Mouse (Mus musculus) brain, embryonic 14.5 days (tissue): ENCODE results near the gene Ccer2.

Experiments used
- CTCF ChIP-seq: fragments of 200-500 bp; IDR thresholded peaks from 2 replicates; pipeline ENCODE4 v1.5.1; 2012; ENCODE audit warnings: inconsistent platforms, mild to moderate bottlenecking, moderate library complexity, borderline replicate concordance; ENCODE audit not compliant: insufficient read depth, insufficient read length; ENCODE audit errors: extremely low read depth
- POLR2A ChIP-seq: fragments of 200-500 bp; IDR thresholded peaks from 2 replicates; pipeline ENCODE4 v1.6.1; 2012; ENCODE audit warnings: mild to moderate bottlenecking, inconsistent platforms, borderline replicate concordance; ENCODE audit not compliant: poor library complexity, insufficient read depth, insufficient read length, severe bottlenecking; ENCODE audit errors: extremely low read depth

DNA sequence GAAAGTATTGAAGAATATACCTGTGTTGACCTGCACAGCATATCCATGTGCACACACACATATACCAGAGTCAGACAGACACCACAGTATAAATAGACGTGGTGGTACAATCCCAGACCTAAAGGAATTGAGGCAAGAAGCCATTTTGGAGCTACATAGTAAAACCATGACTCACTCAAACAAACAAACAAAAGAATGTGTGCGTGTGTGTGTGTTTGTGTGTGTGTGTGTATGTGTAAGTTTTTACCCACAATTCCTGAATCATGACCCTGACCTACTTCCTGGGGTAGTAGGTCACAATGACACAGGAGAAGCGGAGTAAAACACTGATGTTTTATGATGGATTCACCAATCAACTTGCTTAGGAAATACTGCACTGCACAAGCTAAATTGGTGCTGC lies 45.5 kb downstream of the Ccer2 start:
- TF ChIP-seq POLR2A (no peak), CTCF (no peak)
